Mouse (Mus musculus): Measurements from ENCODE around the gene Nfatc3. TPM values are rescaled to one million over a fixed set of nuclear protein-coding genes. Genes with fewer than 3 reads are reported as not detected.

Nfatc3 gene
- polyA plus RNA-seq, 1 experiment from 2014 or later: 5.1 TPM

- no peaks in the 10 kb centered on the region for H3K9me3 ChIP-seq (replicated peaks; ENCODE audit: control insufficient read depth, low read length)
- H3K9ac ChIP-seq (replicated peaks; ENCODE audit: low read length): no peak overlapping the region
- H3K27me3 ChIP-seq (ENCODE audit: control insufficient read depth, insufficient read depth, low read length): no peaks in the 10 kb centered on the region
- no peak overlapping the region for H3K4me2 ChIP-seq (ENCODE audit: low read depth, low read length)
- H3K27ac ChIP-seq (replicated peaks; ENCODE audit: low read depth, low read length): no peak overlapping the region
- no peaks in the 10 kb centered on the region for H3K36me3 ChIP-seq (replicated peaks; ENCODE audit: control insufficient read depth, insufficient read depth, low read depth, low read length)
- H3K4me3 ChIP-seq (ENCODE audit: low read depth, low read length): no peak overlapping the region
- no peaks in the 10 kb centered on the region for H3K4me1 ChIP-seq (ENCODE audit: control insufficient read depth, insufficient read depth, low read length)
- no peak for DNase-seq (ENCODE audit: low spot score)
- 85% methylated on average over 6 of the region's 6 CpGs for WGBS
- no peak for ATAC-seq (replicated peaks; ENCODE audit: insufficient number of reproducible peaks, low FRiP score, low TSS enrichment, low read depth)
These were observed 8.8 kb upstream of the Nfatc3 start for GRCm38 (mm10) chr8:106049840-106050239.

GRCm38 (mm10) chr8:106051068-106051467 is 7.6 kb upstream of the Nfatc3 start:
- WGBS: 92% methylated on average over 3 of the region's 3 CpGs
- no peak for ATAC-seq (replicated peaks; ENCODE audit: insufficient number of reproducible peaks, low FRiP score, low TSS enrichment, low read depth)
- H3K9me3 ChIP-seq (replicated peaks; ENCODE audit: control insufficient read depth, low read length): no peaks in the 10 kb centered on the region
- no peak overlapping the region for H3K9ac ChIP-seq (replicated peaks; ENCODE audit: low read length)
- no peaks in the 10 kb centered on the region for H3K36me3 ChIP-seq (replicated peaks; ENCODE audit: control insufficient read depth, insufficient read depth, low read depth, low read length)
- no peak for DNase-seq (ENCODE audit: low spot score)
- H3K27ac ChIP-seq (replicated peaks; ENCODE audit: low read depth, low read length): no peak overlapping the region
- H3K4me2 ChIP-seq (ENCODE audit: low read depth, low read length): no peak overlapping the region
- H3K27me3 ChIP-seq (ENCODE audit: control insufficient read depth, insufficient read depth, low read length): no peaks in the 10 kb centered on the region
- H3K4me3 ChIP-seq (ENCODE audit: low read depth, low read length): no peak overlapping the region
- H3K4me1 ChIP-seq (ENCODE audit: control insufficient read depth, insufficient read depth, low read length): no peaks in the 10 kb centered on the region

- H3K9ac ChIP-seq (replicated peaks; ENCODE audit: low read length): no peak overlapping the region
- no peaks in the 10 kb centered on the region for H3K9me3 ChIP-seq (replicated peaks; ENCODE audit: control insufficient read depth, low read length)
- no peaks in the 10 kb centered on the region for H3K36me3 ChIP-seq (replicated peaks; ENCODE audit: control insufficient read depth, insufficient read depth, low read depth, low read length)
- no peaks in the 10 kb centered on the region for H3K4me1 ChIP-seq (ENCODE audit: control insufficient read depth, insufficient read depth, low read length)
- WGBS: 91% methylated on average over 9 of the region's 9 CpGs
- no peak for ATAC-seq (replicated peaks; ENCODE audit: insufficient number of reproducible peaks, low FRiP score, low TSS enrichment, low read depth)
- no peak overlapping the region for H3K4me2 ChIP-seq (ENCODE audit: low read depth, low read length)
- no peak for DNase-seq (ENCODE audit: low spot score)
- H3K4me3 ChIP-seq (ENCODE audit: low read depth, low read length): no peak overlapping the region
- no peaks in the 10 kb centered on the region for H3K27me3 ChIP-seq (ENCODE audit: control insufficient read depth, insufficient read depth, low read length)
- no peak overlapping the region for H3K27ac ChIP-seq (replicated peaks; ENCODE audit: low read depth, low read length)
These were observed 6.0 kb upstream of the Nfatc3 start for GRCm38 (mm10) chr8:106052510-106053089.

GRCm38 (mm10) chr8:106054190-106054811 is 4.3 kb upstream of the Nfatc3 start:
- H3K27ac ChIP-seq (replicated peaks; ENCODE audit: low read depth, low read length): no peak overlapping the region
- no peaks in the 10 kb centered on the region for H3K27me3 ChIP-seq (ENCODE audit: control insufficient read depth, insufficient read depth, low read length)
- no peaks in the 10 kb centered on the region for H3K9me3 ChIP-seq (replicated peaks; ENCODE audit: control insufficient read depth, low read length)
- WGBS: 73% methylated on average over 6 of the region's 6 CpGs
- no peak overlapping the region for H3K4me3 ChIP-seq (ENCODE audit: low read depth, low read length)
- H3K36me3 ChIP-seq (replicated peaks; ENCODE audit: control insufficient read depth, insufficient read depth, low read depth, low read length): no peaks in the 10 kb centered on the region
- ATAC-seq (replicated peaks; ENCODE audit: insufficient number of reproducible peaks, low FRiP score, low TSS enrichment, low read depth) (no peak), DNase-seq (ENCODE audit: low spot score) (no peak)
- H3K4me1 ChIP-seq (ENCODE audit: control insufficient read depth, insufficient read depth, low read length): no peaks in the 10 kb centered on the region
- H3K9ac ChIP-seq (replicated peaks; ENCODE audit: low read length): no peak overlapping the region
- H3K4me2 ChIP-seq (ENCODE audit: low read depth, low read length): no peak overlapping the region

- WGBS: 63% methylated on average over 3 of the region's 3 CpGs
- no peak for ATAC-seq (replicated peaks; ENCODE audit: insufficient number of reproducible peaks, low FRiP score, low TSS enrichment, low read depth)
- H3K36me3 ChIP-seq (replicated peaks; ENCODE audit: control insufficient read depth, insufficient read depth, low read depth, low read length): no peaks in the 10 kb centered on the region
- no peak for DNase-seq (ENCODE audit: low spot score)
- H3K9me3 ChIP-seq (replicated peaks; ENCODE audit: control insufficient read depth, low read length): no peaks in the 10 kb centered on the region
- H3K9ac ChIP-seq (replicated peaks; ENCODE audit: low read length): no peak overlapping the region
- no peak overlapping the region for H3K4me2 ChIP-seq (ENCODE audit: low read depth, low read length)
- H3K4me3 ChIP-seq (ENCODE audit: low read depth, low read length): no peak overlapping the region
- no peaks in the 10 kb centered on the region for H3K27me3 ChIP-seq (ENCODE audit: control insufficient read depth, insufficient read depth, low read length)
- no peak overlapping the region for H3K27ac ChIP-seq (replicated peaks; ENCODE audit: low read depth, low read length)
- no peaks in the 10 kb centered on the region for H3K4me1 ChIP-seq (ENCODE audit: control insufficient read depth, insufficient read depth, low read length)
These were observed 3.6 kb upstream of the Nfatc3 start for GRCm38 (mm10) chr8:106055038-106055437.

GRCm38 (mm10) chr8:106056455-106056982 is 2.1 kb upstream of the Nfatc3 start:
- DNase-seq (ENCODE audit: low spot score) (no peak), ATAC-seq (replicated peaks; ENCODE audit: insufficient number of reproducible peaks, low FRiP score, low TSS enrichment, low read depth) (no peak)
- no peaks in the 10 kb centered on the region for H3K4me1 ChIP-seq (ENCODE audit: control insufficient read depth, insufficient read depth, low read length)
- H3K27me3 ChIP-seq (ENCODE audit: control insufficient read depth, insufficient read depth, low read length): no peaks in the 10 kb centered on the region
- H3K27ac ChIP-seq (replicated peaks; ENCODE audit: low read depth, low read length): no peak overlapping the region
- H3K9ac ChIP-seq (replicated peaks; ENCODE audit: low read length): no peak overlapping the region
- no peak overlapping the region for H3K4me3 ChIP-seq (ENCODE audit: low read depth, low read length)
- no peak overlapping the region for H3K4me2 ChIP-seq (ENCODE audit: low read depth, low read length)
- no peaks in the 10 kb centered on the region for H3K36me3 ChIP-seq (replicated peaks; ENCODE audit: control insufficient read depth, insufficient read depth, low read depth, low read length)
- H3K9me3 ChIP-seq (replicated peaks; ENCODE audit: control insufficient read depth, low read length): no peaks in the 10 kb centered on the region
- WGBS: 90% methylated on average over 4 of the region's 4 CpGs

- peak; percentile 84 for ATAC-seq (replicated peaks; ENCODE audit: insufficient number of reproducible peaks, low FRiP score, low TSS enrichment, low read depth)
- H3K4me1 ChIP-seq (ENCODE audit: control insufficient read depth, insufficient read depth, low read length): no peaks in the 10 kb centered on the region
- no peaks in the 10 kb centered on the region for H3K36me3 ChIP-seq (replicated peaks; ENCODE audit: control insufficient read depth, insufficient read depth, low read depth, low read length)
- peak; percentile 62 for DNase-seq (ENCODE audit: low spot score)
- peak overlapping the region; percentile 81 for H3K9ac ChIP-seq (replicated peaks; ENCODE audit: low read length)
- WGBS: under 1% methylated on average over 72 of the region's 83 CpGs
- H3K27ac ChIP-seq (replicated peaks; ENCODE audit: low read depth, low read length): peak overlapping the region; percentile 90
- H3K4me3 ChIP-seq (ENCODE audit: low read depth, low read length): peak overlapping the region; percentile 83
- H3K27me3 ChIP-seq (ENCODE audit: control insufficient read depth, insufficient read depth, low read length): no peaks in the 10 kb centered on the region
- peak overlapping the region; percentile 37 for H3K4me2 ChIP-seq (ENCODE audit: low read depth, low read length)
- H3K9me3 ChIP-seq (replicated peaks; ENCODE audit: control insufficient read depth, low read length): no peaks in the 10 kb centered on the region
These were observed 1.2 kb downstream of the Nfatc3 start for GRCm38 (mm10) chr8:106059613-106060371.

- no peak for DNase-seq (ENCODE audit: low spot score)
- H3K9ac ChIP-seq (replicated peaks; ENCODE audit: low read length): no peak overlapping the region
- H3K4me3 ChIP-seq (ENCODE audit: low read depth, low read length): peak overlapping the region; percentile 83
- H3K9me3 ChIP-seq (replicated peaks; ENCODE audit: control insufficient read depth, low read length): no peaks in the 10 kb centered on the region
- H3K4me1 ChIP-seq (ENCODE audit: control insufficient read depth, insufficient read depth, low read length): no peaks in the 10 kb centered on the region
- peak overlapping the region; percentile 37 for H3K4me2 ChIP-seq (ENCODE audit: low read depth, low read length)
- 7% methylated on average over 3 of the region's 3 CpGs for WGBS
- ATAC-seq (replicated peaks; ENCODE audit: insufficient number of reproducible peaks, low FRiP score, low TSS enrichment, low read depth): no peak
- H3K27me3 ChIP-seq (ENCODE audit: control insufficient read depth, insufficient read depth, low read length): no peaks in the 10 kb centered on the region
- H3K27ac ChIP-seq (replicated peaks; ENCODE audit: low read depth, low read length): no peak overlapping the region
- H3K36me3 ChIP-seq (replicated peaks; ENCODE audit: control insufficient read depth, insufficient read depth, low read depth, low read length): no peaks in the 10 kb centered on the region
These were observed 1.9 kb downstream of the Nfatc3 start for GRCm38 (mm10) chr8:106060521-106060920.

All from embryonic facial prominence, embryonic 11.5 days (tissue).